Mouse (Mus musculus) heart, adult 2 months (tissue): ENCODE measurements around the gene Adat2. TPM values are rescaled to one million over a fixed set of nuclear protein-coding genes. Genes with fewer than 3 reads are reported as not detected.

Source experiments
- DNase-seq, 2 experiments: peaks; one replicate each; pipeline ENCODE4 v3.0.0; 2021
- H3K27ac ChIP-seq: fragments of 200-600 bp; 2 replicates; pipeline ENCODE4 v1.8.1; 2022
- H3K27me3 ChIP-seq: fragments of 200-500 bp; 2 replicates; pipeline ENCODE4 v1.6.1; 2012; ENCODE audit warnings: mild to moderate bottlenecking, low read length, inconsistent platforms, mixed read lengths; ENCODE audit not compliant: control insufficient read depth, insufficient read depth
- H3K36me3 ChIP-seq: fragments of 200-500 bp; 2 replicates; pipeline ENCODE4 v1.6.1; 2012; ENCODE audit warnings: low read length, inconsistent platforms; ENCODE audit not compliant: control insufficient read depth, insufficient read depth
- H3K4me1 ChIP-seq: fragments of 200-500 bp; 2 replicates; pipeline ENCODE4 v1.6.1; 2011; ENCODE audit warnings: low read length; ENCODE audit not compliant: control insufficient read depth, insufficient read depth
- H3K4me3 ChIP-seq: fragments of 200-600 bp; 2 replicates; pipeline ENCODE4 v1.8.1; 2022
- H3K79me2 ChIP-seq: fragments of 200-500 bp; replicated peaks from 2 replicates; pipeline ENCODE4 v1.6.1; 2012; ENCODE audit warnings: mild to moderate bottlenecking, inconsistent platforms, low read length, moderate library complexity, mixed read lengths; ENCODE audit not compliant: control insufficient read depth, insufficient read depth
- H3K9ac ChIP-seq: fragments of 200-500 bp; 2 replicates; pipeline ENCODE4 v1.6.1; 2012; ENCODE audit warnings: low read depth, mild to moderate bottlenecking, control low read depth, inconsistent platforms, low read length, mixed read lengths
- CTCF ChIP-seq: fragments of 200-600 bp; IDR thresholded peaks from 2 replicates; pipeline ENCODE4 v1.8.1; 2022; ENCODE audit warnings: antibody characterized with exemption, mild to moderate bottlenecking, moderate library complexity
- EP300 ChIP-seq: fragments of 200-500 bp; IDR thresholded peaks from 2 replicates; pipeline ENCODE4 v1.6.1; 2011; ENCODE audit warnings: low read depth, low read length, control low read depth; ENCODE audit not compliant: insufficient read depth
- POLR2A ChIP-seq: fragments of 200-500 bp; IDR thresholded peaks from 2 replicates; pipeline ENCODE4 v1.6.1; 2011; ENCODE audit warnings: mild to moderate bottlenecking, low read depth, low read length, control low read depth; ENCODE audit not compliant: insufficient read depth
- WGBS: fragments of 180-500 bp; shearing (Covaris S2); methylation state at CpG from one replicate; pipeline ENCODE4 v1.1.7; 2018; 5-methylcytosine and 5-hydroxymethylcytosine counted together
- intact Hi-C: fragments of 180-260 bp; cut with DNase I; formaldehyde crosslinking; loops from one replicate; pipeline ENCODE4 v1.15.1; 2025
- polyA plus RNA-seq: library from polyadenylated mRNA; depleted of rRNA; stranded (reverse); fragments of >200 nt; gene quantifications from 2 replicates; pipeline ENCODE4 v1.2.3, GENCODE M21; 2012; rRNA removed
- total RNA-seq, 2 experiments: library from RNA; stranded (reverse); gene quantifications; 2 replicates each; pipeline ENCODE4 v1.2.3; 2021

The Adat2 gene
- total and polyA plus RNA-seq, 3 experiments = 2.1 to 2.8 (median 2.8) TPM

GRCm38 (mm10) chr10:13596866-13597265 is 44.2 kb downstream of the Adat2 start:
- intact Hi-C loops = no loop called here
- Histone ChIP-seq H3K27me3 (no peaks in the 10 kb centered on the region), H3K4me1 (no peaks in the 10 kb centered on the region; the same call in 1 of the 2 replicates), H3K9ac (no peak overlapping the region), H3K79me2 (no peaks in the 10 kb centered on the region), H3K4me3 (no peak overlapping the region), H3K36me3 (no peaks in the 10 kb centered on the region), H3K27ac (no peak overlapping the region)
- 79% methylated on average over 9 of the region's 9 CpGs for WGBS
- DNase-seq = no peak
- TF ChIP-seq EP300 (no peak), CTCF (no peak), POLR2A (no peak)

GRCm38 (mm10) chr10:13597491-13597890 is 44.8 kb downstream of the Adat2 start:
- intact Hi-C loops = no loop called here
- no peak overlapping the region for H3K4me3 ChIP-seq
- H3K27ac ChIP-seq = no peak overlapping the region
- 73% methylated on average over 8 of the region's 8 CpGs for WGBS
- H3K79me2 ChIP-seq = no peaks in the 10 kb centered on the region
- no peaks in the 10 kb centered on the region for H3K36me3 ChIP-seq
- no peaks in the 10 kb centered on the region; the same call in 1 of the 2 replicates for H3K4me1 ChIP-seq
- no peak for DNase-seq
- H3K9ac ChIP-seq = no peak overlapping the region
- no peak for TF ChIP-seq CTCF
- no peaks in the 10 kb centered on the region for H3K27me3 ChIP-seq

GRCm38 (mm10) chr10:13600926-13601325 is 48.2 kb downstream of the Adat2 start:
- TF ChIP-seq POLR2A = no peak
- 63% methylated on average over 2 of the region's 2 CpGs for WGBS
- DNase-seq = no peak
- intact Hi-C loops = no loop called here
- H3K4me1 ChIP-seq = no peaks in the 10 kb centered on the region; the same call in 1 of the 2 replicates
- H3K36me3 ChIP-seq = no peaks in the 10 kb centered on the region
- H3K9ac ChIP-seq = no peak overlapping the region
- no peaks in the 10 kb centered on the region for H3K79me2 ChIP-seq
- no peaks in the 10 kb centered on the region for H3K27me3 ChIP-seq
- H3K4me3 ChIP-seq = no peak overlapping the region
- no peak overlapping the region for H3K27ac ChIP-seq

Other genes starting within 250 kb of the Adat2 start
- gene Phactr2, start 78.5 kb upstream of the Adat2 start, total RNA-seq = 10 to 100 TPM; 47.7 to 49.3 TPM
- gene Phactr2, start 78.5 kb upstream of the Adat2 start, polyA plus RNA-seq = 15.2 and 23.9 TPM in 2 replicates
- gene Fuca2, start 53.4 kb upstream of the Adat2 start, total RNA-seq = 100 to 1,000 TPM; 202 to 207 TPM
- gene Fuca2, start 53.4 kb upstream of the Adat2 start, polyA plus RNA-seq = 86.2 and 164 TPM in 2 replicates
- gene Pex3, start 248 bp downstream of the Adat2 start, total RNA-seq = 10 to 100 TPM; 16.6 to 19.0 TPM
- 11.5 and 22.6 TPM in 2 replicates for gene Pex3, start 248 bp downstream of the Adat2 start, polyA plus RNA-seq